Mouse (Mus musculus): ENCODE data around the gene Ccr10. TPM values are rescaled to one million over a fixed set of nuclear protein-coding genes. Genes with fewer than 3 reads are reported as not detected.
A peak's percentile ranks its signal among the peaks of the same experiment; 100 is the strongest.

Ccr10 gene
- polyA plus RNA-seq, 1 experiment = not detected

DNA sequence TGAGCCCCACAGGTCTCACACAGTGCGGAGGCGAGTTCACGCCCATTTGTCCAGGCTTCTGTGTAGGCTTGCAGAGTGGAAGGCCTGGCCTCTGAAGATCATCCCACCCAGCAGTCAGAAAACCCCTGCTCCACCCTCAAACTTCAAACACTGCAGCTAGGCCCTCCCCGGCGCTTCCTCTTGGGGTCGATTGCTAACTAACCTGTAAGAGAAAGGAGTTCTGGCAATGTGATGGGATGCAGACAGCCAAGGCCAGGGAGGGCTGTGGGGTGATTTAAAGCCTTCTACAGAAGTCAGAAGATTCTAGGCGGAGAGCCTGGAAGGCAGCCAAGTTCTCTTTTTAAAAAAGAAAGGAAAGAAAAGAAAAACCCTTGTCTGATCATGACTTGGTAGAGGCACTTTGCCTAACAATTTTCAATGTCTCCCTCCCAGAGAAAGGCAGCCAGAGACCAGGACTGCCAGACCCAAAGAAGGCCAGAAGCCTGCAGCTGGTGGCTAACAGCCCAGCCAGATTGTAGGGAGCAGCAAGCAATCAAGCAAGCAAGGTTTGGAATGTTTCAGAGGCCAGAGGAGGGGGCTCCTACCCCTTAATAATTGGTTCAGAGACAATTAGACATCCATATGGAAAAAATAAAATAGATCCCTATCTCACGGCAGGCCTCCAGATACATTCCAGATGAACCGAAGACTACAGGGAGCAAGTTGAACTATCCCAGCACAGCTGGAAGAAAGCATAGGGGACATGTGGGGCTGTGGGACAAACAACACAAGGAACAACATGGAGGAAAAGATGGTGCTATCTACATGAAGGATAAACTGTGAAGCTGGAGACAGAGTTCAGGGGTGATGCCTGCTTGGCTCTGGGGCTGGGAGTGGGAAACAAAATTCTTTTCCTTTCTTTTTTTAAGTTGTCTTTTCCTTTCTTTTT is 25.8 kb downstream of the Ccr10 start:
- no peaks in the 10 kb centered on the region for H3K36me3 ChIP-seq (ENCODE audit: control insufficient read depth, insufficient read depth, low read length, poor library complexity, severe bottlenecking)
- H3K4me1 ChIP-seq (ENCODE audit: control insufficient read depth, insufficient read depth, low read length) = peaks cover 2% of the 10 kb centered on the region
- no peak overlapping the region for H3K9ac ChIP-seq (ENCODE audit: low read depth, poor library complexity, severe bottlenecking)
- TF ChIP-seq POLR2A (IDR thresholded peaks at IDR 0.05; ENCODE audit: insufficient read depth, low read length) (no peak), EP300 (IDR thresholded peaks at IDR 0.05; ENCODE audit: insufficient read depth, low read depth, low read length) (no peak), CTCF (IDR thresholded peaks at IDR 0.05; ENCODE audit: low read depth, low read length) (no peak)
- no peaks in the 10 kb centered on the region for H3K9me3 ChIP-seq (replicated peaks; ENCODE audit: control insufficient read depth, insufficient read depth, low read length, poor library complexity, severe bottlenecking)
- H3K27me3 ChIP-seq (ENCODE audit: control insufficient read depth, insufficient read depth, low read length, poor library complexity, severe bottlenecking) = no peaks in the 10 kb centered on the region
- H3K4me3 ChIP-seq (ENCODE audit: low read depth, low read length) = no peak overlapping the region
- H3K27ac ChIP-seq (ENCODE audit: insufficient read depth, low read length) = no peak overlapping the region

DNA sequence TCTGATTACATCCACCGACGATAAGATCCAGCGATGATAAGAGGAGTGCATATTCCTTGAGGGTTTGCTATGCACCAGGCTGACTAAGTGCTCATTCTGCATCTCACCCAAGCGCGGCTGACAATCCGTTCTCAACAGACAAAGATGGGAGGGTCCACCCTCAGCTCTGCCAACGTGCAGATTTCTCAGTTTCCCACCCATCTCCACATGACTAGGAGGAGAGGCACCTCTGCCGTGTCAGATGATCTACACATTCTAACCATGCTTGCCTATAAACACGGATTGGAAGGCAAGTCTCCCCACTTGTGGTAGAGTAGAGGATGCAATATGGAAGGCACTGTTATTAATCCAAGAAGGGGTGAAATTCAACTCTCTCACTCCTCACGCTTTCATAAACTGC is 26.5 kb downstream of the Ccr10 start:
- Histone ChIP-seq H3K4me3 (ENCODE audit: low read depth, low read length) (no peak overlapping the region), H3K9me3 (replicated peaks; ENCODE audit: control insufficient read depth, insufficient read depth, low read length, poor library complexity, severe bottlenecking) (no peaks in the 10 kb centered on the region), H3K27me3 (ENCODE audit: control insufficient read depth, insufficient read depth, low read length, poor library complexity, severe bottlenecking) (no peaks in the 10 kb centered on the region), H3K36me3 (ENCODE audit: control insufficient read depth, insufficient read depth, low read length, poor library complexity, severe bottlenecking) (no peaks in the 10 kb centered on the region), H3K27ac (ENCODE audit: insufficient read depth, low read length) (no peak overlapping the region), H3K4me1 (ENCODE audit: control insufficient read depth, insufficient read depth, low read length) (peaks cover 2% of the 10 kb centered on the region), H3K9ac (ENCODE audit: low read depth, poor library complexity, severe bottlenecking) (no peak overlapping the region)
- TF ChIP-seq CTCF (IDR thresholded peaks at IDR 0.05; ENCODE audit: low read depth, low read length) = no peak
- no peak for TF ChIP-seq POLR2A (IDR thresholded peaks at IDR 0.05; ENCODE audit: insufficient read depth, low read length)
- no peak for TF ChIP-seq EP300 (IDR thresholded peaks at IDR 0.05; ENCODE audit: insufficient read depth, low read depth, low read length)

DNA sequence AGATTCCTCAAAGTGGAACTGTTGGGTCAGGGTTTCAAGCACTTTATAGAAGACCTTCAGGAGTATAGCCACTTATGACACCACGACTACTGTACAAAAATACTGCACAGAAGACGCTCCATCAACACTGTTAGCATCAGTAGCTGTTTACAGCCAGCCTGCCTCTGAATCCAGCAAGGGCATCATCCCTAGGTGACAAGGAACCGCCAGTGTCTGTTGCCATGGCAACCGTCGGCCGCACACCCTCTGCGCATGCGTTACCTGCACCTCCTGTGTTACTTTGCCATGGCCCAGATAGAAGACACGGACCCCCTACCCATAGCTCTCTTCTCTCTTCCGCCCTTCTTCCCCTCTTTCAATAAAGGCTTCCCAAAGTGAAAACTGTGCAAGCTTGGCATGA is 28.9 kb downstream of the Ccr10 start:
- no peak for TF ChIP-seq POLR2A (IDR thresholded peaks at IDR 0.05; ENCODE audit: insufficient read depth, low read length)
- no peak for TF ChIP-seq EP300 (IDR thresholded peaks at IDR 0.05; ENCODE audit: insufficient read depth, low read depth, low read length)
- TF ChIP-seq CTCF (IDR thresholded peaks at IDR 0.05; ENCODE audit: low read depth, low read length) = no peak
- no peaks in the 10 kb centered on the region for H3K36me3 ChIP-seq (ENCODE audit: control insufficient read depth, insufficient read depth, low read length, poor library complexity, severe bottlenecking)
- no peak overlapping the region for H3K27ac ChIP-seq (ENCODE audit: insufficient read depth, low read length)
- H3K9me3 ChIP-seq (replicated peaks; ENCODE audit: control insufficient read depth, insufficient read depth, low read length, poor library complexity, severe bottlenecking) = no peaks in the 10 kb centered on the region
- no peaks in the 10 kb centered on the region for H3K27me3 ChIP-seq (ENCODE audit: control insufficient read depth, insufficient read depth, low read length, poor library complexity, severe bottlenecking)
- no peak overlapping the region for H3K9ac ChIP-seq (ENCODE audit: low read depth, poor library complexity, severe bottlenecking)
- no peak overlapping the region for H3K4me3 ChIP-seq (ENCODE audit: low read depth, low read length)
- peaks cover 2% of the 10 kb centered on the region for H3K4me1 ChIP-seq (ENCODE audit: control insufficient read depth, insufficient read depth, low read length)

DNA sequence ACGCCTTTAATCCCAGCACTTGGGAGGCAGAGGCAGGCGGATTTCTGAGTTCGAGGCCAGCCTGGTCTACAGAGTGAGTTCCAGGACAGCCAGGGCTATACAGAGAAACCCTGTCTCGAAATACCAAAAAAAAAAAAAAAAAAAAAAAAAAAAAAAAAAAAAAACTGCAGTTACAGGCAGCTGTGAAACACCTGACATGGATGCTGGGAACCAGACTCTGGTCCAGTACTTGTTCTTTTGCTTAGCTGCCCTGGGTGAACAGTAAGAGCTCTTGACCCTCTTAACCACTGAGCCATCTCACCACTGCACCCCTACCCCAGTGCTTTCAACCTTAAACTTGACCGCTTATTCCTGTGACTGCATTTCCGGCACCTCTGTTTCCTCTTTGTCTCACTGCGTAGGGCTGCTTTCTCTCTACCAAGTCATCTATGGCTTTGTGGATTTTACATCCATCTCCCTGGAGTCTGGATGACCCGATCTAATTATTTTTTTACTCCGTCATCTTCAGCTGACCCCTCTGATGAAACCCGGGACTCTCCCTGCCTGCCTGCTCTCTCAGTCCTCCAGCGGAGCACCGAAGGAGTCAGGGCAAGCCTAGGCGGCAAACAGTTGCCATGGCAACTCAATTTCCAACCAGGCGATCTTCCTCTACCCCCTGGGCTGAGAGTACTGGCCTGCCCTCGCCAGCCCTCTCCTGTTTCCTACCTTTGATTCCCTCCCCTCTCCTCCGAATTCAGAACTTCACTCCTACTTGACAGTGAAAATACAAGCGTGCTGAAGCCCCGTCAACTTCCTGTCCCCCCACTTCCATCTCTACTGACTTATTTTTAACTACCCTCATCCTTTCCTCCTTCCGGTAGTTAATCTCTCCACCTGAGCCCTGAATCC is 31.7 kb downstream of the Ccr10 start:
- no peaks in the 10 kb centered on the region for H3K4me1 ChIP-seq (ENCODE audit: control insufficient read depth, insufficient read depth, low read length)
- TF ChIP-seq EP300 (IDR thresholded peaks at IDR 0.05; ENCODE audit: insufficient read depth, low read depth, low read length) (no peak), CTCF (IDR thresholded peaks at IDR 0.05; ENCODE audit: low read depth, low read length) (no peak)
- peak overlapping the region; percentile 10 for H3K9ac ChIP-seq (ENCODE audit: low read depth, poor library complexity, severe bottlenecking)
- peak overlapping the region; percentile 35 for H3K27ac ChIP-seq (ENCODE audit: insufficient read depth, low read length)
- peak overlapping the region; percentile 7 for H3K4me3 ChIP-seq (ENCODE audit: low read depth, low read length)
- no peaks in the 10 kb centered on the region for H3K27me3 ChIP-seq (ENCODE audit: control insufficient read depth, insufficient read depth, low read length, poor library complexity, severe bottlenecking)
- H3K36me3 ChIP-seq (ENCODE audit: control insufficient read depth, insufficient read depth, low read length, poor library complexity, severe bottlenecking) = no peaks in the 10 kb centered on the region
- no peaks in the 10 kb centered on the region for H3K9me3 ChIP-seq (replicated peaks; ENCODE audit: control insufficient read depth, insufficient read depth, low read length, poor library complexity, severe bottlenecking)

DNA sequence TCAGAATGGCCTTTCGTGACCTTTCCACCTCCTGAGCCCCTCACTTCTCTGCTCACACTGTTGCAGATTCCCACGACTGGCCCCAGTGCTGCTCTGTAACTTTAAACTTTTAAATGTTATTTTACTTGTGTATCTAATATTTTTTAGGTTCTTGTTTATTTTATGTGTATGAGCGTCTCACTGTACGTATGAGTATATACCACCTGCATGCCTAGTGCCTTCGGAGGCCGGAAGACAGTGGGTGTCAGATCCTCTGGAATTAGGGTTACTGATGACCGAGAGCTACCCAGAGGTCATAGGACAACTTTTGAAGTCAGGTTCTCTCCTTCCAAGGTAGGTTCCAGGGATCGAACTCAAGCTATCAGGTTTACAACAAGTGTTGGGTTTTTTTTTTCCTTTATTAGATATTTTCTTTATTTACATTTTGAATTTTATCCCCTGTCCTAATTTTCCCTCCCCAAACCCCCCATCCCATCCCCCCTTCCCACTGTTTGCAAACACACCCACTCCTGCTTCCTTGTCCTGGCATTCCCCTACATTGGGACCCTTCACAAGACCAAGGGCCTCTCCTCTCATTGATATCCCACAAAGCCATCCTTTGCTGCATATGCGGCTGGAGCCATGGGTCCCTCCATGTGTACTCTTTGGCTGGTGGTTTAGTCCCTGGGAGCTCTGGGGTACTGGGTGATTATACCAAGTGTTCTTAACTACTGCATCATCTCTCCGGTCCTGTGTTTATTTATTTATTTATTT is 32.9 kb downstream of the Ccr10 start:
- H3K27me3 ChIP-seq (ENCODE audit: control insufficient read depth, insufficient read depth, low read length, poor library complexity, severe bottlenecking) = no peaks in the 10 kb centered on the region
- TF ChIP-seq EP300 (IDR thresholded peaks at IDR 0.05; ENCODE audit: insufficient read depth, low read depth, low read length) = no peak
- no peak for TF ChIP-seq POLR2A (IDR thresholded peaks at IDR 0.05; ENCODE audit: insufficient read depth, low read length)
- TF ChIP-seq CTCF (IDR thresholded peaks at IDR 0.05; ENCODE audit: low read depth, low read length) = no peak
- no peak overlapping the region for H3K27ac ChIP-seq (ENCODE audit: insufficient read depth, low read length)
- no peak overlapping the region for H3K4me3 ChIP-seq (ENCODE audit: low read depth, low read length)
- no peak overlapping the region for H3K9ac ChIP-seq (ENCODE audit: low read depth, poor library complexity, severe bottlenecking)
- H3K36me3 ChIP-seq (ENCODE audit: control insufficient read depth, insufficient read depth, low read length, poor library complexity, severe bottlenecking) = no peaks in the 10 kb centered on the region
- no peaks in the 10 kb centered on the region for H3K4me1 ChIP-seq (ENCODE audit: control insufficient read depth, insufficient read depth, low read length)
- no peaks in the 10 kb centered on the region for H3K9me3 ChIP-seq (replicated peaks; ENCODE audit: control insufficient read depth, insufficient read depth, low read length, poor library complexity, severe bottlenecking)

Data from ES-Bruce4 (cell line).